Mouse (Mus musculus): ENCODE measurements at regions not wholly inside any gene's neighbourhood (a gene's known extent, or its start where the extent isn't known, plus 50 kb on each side); places are given as distances from the start of the nearest gene placed in this dataset.

- TF ChIP-seq MYOD1 (IDR thresholded peaks at IDR 0.05; ENCODE audit: control insufficient read depth in 1 of 3, insufficient read length in 2 of 3, low read depth in 2 of 3) = no peak
- TF ChIP-seq POLR2A (IDR thresholded peaks at IDR 0.05; ENCODE audit: insufficient read length, low read depth) = no peak
- no peak for TF ChIP-seq MYOG (IDR thresholded peaks at IDR 0.05; ENCODE audit: control insufficient read depth in 1 of 3, insufficient read depth in 1 of 3, insufficient read length in 2 of 3, low read depth in 2 of 3)
Observed at GRCm38 (mm10) chr15:56005361-56005760, 1472.1 kb downstream of the Slc22a22 start.
